Mouse (Mus musculus): Measurements from ENCODE around the gene Rab40b.

Rab40b gene

GRCm38 (mm10) chr11:121387750-121388553, at the start of gene Rab40b:
TSS of gene Rab40b (minus strand) at chr11:121388251.
- DNase-seq = peak; percentile 100

GRCm38 (mm10) chr11:121437236-121437635, 49.2 kb upstream of the Rab40b start:
- no peak for DNase-seq

GRCm38 (mm10) chr11:121434156-121435155, 46.4 kb upstream of the Rab40b start, which contains the start of gene Fn3k:
TSS of gene Fn3k (plus strand) at chr11:121434913.
- DNase-seq = peak; percentile 99

GRCm38 (mm10) chr11:121433397-121433796, 45.3 kb upstream of the Rab40b start:
- DNase-seq = peak; percentile 86

GRCm38 (mm10) chr11:121421553-121422173, 33.6 kb upstream of the Rab40b start:
- DNase-seq = no peak

- DNase-seq = peak; percentile 100
These were observed 32.9 kb upstream of the Rab40b start, which contains the start of gene Fn3krp for GRCm38 (mm10) chr11:121420830-121421552. TSS of gene Fn3krp (plus strand) at chr11:121421401.

- peak; percentile 68 for DNase-seq
These were observed 32.3 kb upstream of the Rab40b start for GRCm38 (mm10) chr11:121420379-121420778.

- peak; percentile 25 for DNase-seq
These were observed 30.9 kb upstream of the Rab40b start for GRCm38 (mm10) chr11:121418932-121419331.

- no peak for DNase-seq
These were observed 29.9 kb upstream of the Rab40b start for GRCm38 (mm10) chr11:121417971-121418370.

GRCm38 (mm10) chr11:121415351-121415750, 27.3 kb upstream of the Rab40b start:
- peak; percentile 81 for DNase-seq

GRCm38 (mm10) chr11:121414762-121415161, 26.7 kb upstream of the Rab40b start:
- DNase-seq = peak; percentile 77

GRCm38 (mm10) chr11:121407366-121408155, 19.5 kb upstream of the Rab40b start:
- DNase-seq = peak; percentile 68

- DNase-seq = peak; percentile 31
These were observed 4.4 kb upstream of the Rab40b start for GRCm38 (mm10) chr11:121392405-121392804.

- no peak for DNase-seq
These were observed 2.7 kb upstream of the Rab40b start for GRCm38 (mm10) chr11:121390793-121391192.

- DNase-seq = no peak
These were observed 499 bp upstream of the Rab40b start for GRCm38 (mm10) chr11:121388554-121388945.

- no peak for DNase-seq
These were observed 7.8 kb downstream of the Rab40b start for GRCm38 (mm10) chr11:121380294-121380693.

- DNase-seq = no peak
These were observed 9.4 kb downstream of the Rab40b start for GRCm38 (mm10) chr11:121378644-121379043.

GRCm38 (mm10) chr11:121373305-121373704, 14.7 kb downstream of the Rab40b start:
- DNase-seq = peak; percentile 34

- peak; percentile 70 for DNase-seq
These were observed 17.6 kb downstream of the Rab40b start for GRCm38 (mm10) chr11:121370337-121370994.

GRCm38 (mm10) chr11:121369622-121370021, 18.4 kb downstream of the Rab40b start:
- DNase-seq = peak; percentile 81

GRCm38 (mm10) chr11:121368731-121369130, 19.3 kb downstream of the Rab40b start:
- no peak for DNase-seq
